Mouse (Mus musculus) myocyte (in vitro differentiated cells): ENCODE results near the gene Sned1. TPM values are rescaled to one million over a fixed set of nuclear protein-coding genes. Genes with fewer than 3 reads are reported as not detected.

Source experiments
- H3K27me3 ChIP-seq: one replicate; pipeline ENCODE4 v1.6.1; 2011; ENCODE audit not compliant: control insufficient read depth, insufficient read depth, insufficient read length
- H3K36me3 ChIP-seq: one replicate; pipeline ENCODE4 v1.6.1; 2011; ENCODE audit not compliant: control insufficient read depth, insufficient read depth
- H3K4me2 ChIP-seq: one replicate; pipeline ENCODE4 v1.6.1; 2011; ENCODE audit warnings: low read depth, control low read depth
- H3K4me3 ChIP-seq: one replicate; pipeline ENCODE4 v1.5.1; 2011; ENCODE audit warnings: mild to moderate bottlenecking, control low read depth, moderate library complexity
- H3K79me2 ChIP-seq: one replicate; pipeline ENCODE4 v1.6.1; 2011; ENCODE audit not compliant: control insufficient read depth, insufficient read depth
- H3ac ChIP-seq: one replicate; pipeline ENCODE4 v1.6.1; 2011; ENCODE audit not compliant: control insufficient read depth, insufficient read length
- CEBPB ChIP-seq: IDR thresholded peaks from 2 replicates; pipeline ENCODE4 v1.6.1; 2011; ENCODE audit warnings: mild to moderate bottlenecking, moderate library complexity; ENCODE audit not compliant: poor library complexity, insufficient read depth, severe bottlenecking
- E2F4 ChIP-seq: IDR thresholded peaks from one replicate; pipeline ENCODE4 v1.6.1; 2011; ENCODE audit warnings: mild to moderate bottlenecking, control low read depth, moderate library complexity; ENCODE audit not compliant: insufficient read depth
- MAX ChIP-seq: IDR thresholded peaks from one replicate; pipeline ENCODE4 v1.6.1; 2011; ENCODE audit warnings: low read depth, mild to moderate bottlenecking, control low read depth
- MYOD1 ChIP-seq, 3 experiments: IDR thresholded peaks; one replicate each; pipeline ENCODE4 v1.6.1; 2011; ENCODE audit warnings: control low read depth in 2 of 3, low read depth in 2 of 3, mild to moderate bottlenecking in 2 of 3, moderate library complexity in 1 of 3; ENCODE audit not compliant: insufficient read length in 2 of 3, control insufficient read depth in 1 of 3
- MYOG ChIP-seq, 3 experiments: IDR thresholded peaks; one replicate each; pipeline ENCODE4 v1.6.1; 2011; ENCODE audit warnings: control low read depth in 2 of 3, low read depth in 2 of 3, mild to moderate bottlenecking in 2 of 3; ENCODE audit not compliant: insufficient read length in 2 of 3, control insufficient read depth in 1 of 3, insufficient read depth in 1 of 3
- POLR2A ChIP-seq: IDR thresholded peaks from one replicate; pipeline ENCODE4 v1.6.1; 2011; ENCODE audit warnings: low read depth, mild to moderate bottlenecking, control low read depth, moderate library complexity; ENCODE audit not compliant: insufficient read length
- POLR2AphosphoS2 ChIP-seq: IDR thresholded peaks from one replicate; pipeline ENCODE4 v1.6.1; 2011; ENCODE audit warnings: low read depth, control low read depth; ENCODE audit not compliant: insufficient read length
- REST ChIP-seq: IDR thresholded peaks from one replicate; pipeline ENCODE4 v1.6.1; 2011; ENCODE audit warnings: mild to moderate bottlenecking, control low read depth, moderate library complexity; ENCODE audit not compliant: insufficient read depth, insufficient read length
- SRF ChIP-seq: IDR thresholded peaks from one replicate; pipeline ENCODE4 v1.6.1; 2011; ENCODE audit warnings: low read depth; ENCODE audit not compliant: control insufficient read depth, insufficient read length
- TCF12 ChIP-seq: IDR thresholded peaks from one replicate; pipeline ENCODE4 v1.6.1; 2011; ENCODE audit warnings: mild to moderate bottlenecking, control low read depth; ENCODE audit not compliant: poor library complexity, insufficient read depth, severe bottlenecking
- TCF3 ChIP-seq: IDR thresholded peaks from one replicate; pipeline ENCODE4 v1.6.1; 2011; ENCODE audit warnings: low read depth, control low read depth; ENCODE audit not compliant: insufficient read length
- USF1 ChIP-seq: IDR thresholded peaks from one replicate; pipeline ENCODE4 v1.6.1; 2011; ENCODE audit warnings: low read depth, mild to moderate bottlenecking, control low read depth, moderate library complexity
- polyA plus RNA-seq: library from polyadenylated mRNA; unstranded; fragments of >200 nt; fragmentation: generic; extraction: Trizol; gene quantifications from one replicate; pipeline ENCODE4 v1.2.1, GENCODE M21; 2012; ENCODE audit warnings: missing spikeins

Gene Sned1
- polyA plus RNA-seq, 1 experiment = 0.20 TPM

GRCm38 (mm10) chr1:93275561-93275960, 39.9 kb downstream of the Sned1 start:
- Histone ChIP-seq H3K4me2 (no peak overlapping the region), H3K4me3 (no peak overlapping the region), H3K36me3 (no peaks in the 10 kb centered on the region), H3ac (no peak overlapping the region), H3K27me3 (no peaks in the 10 kb centered on the region), H3K79me2 (no peaks in the 10 kb centered on the region)
- no peak for TF ChIP-seq TCF3
- TF ChIP-seq POLR2AphosphoS2 = no peak
- no peak for TF ChIP-seq CEBPB
- no peak for TF ChIP-seq POLR2A
- no peak for TF ChIP-seq USF1
- TF ChIP-seq E2F4 = no peak
- no peak for TF ChIP-seq MYOD1 (IDR thresholded peaks at IDR 0.05; ENCODE audit: control insufficient read depth in 1 of 3, insufficient read length in 2 of 3, low read depth in 2 of 3)
- no peak for TF ChIP-seq SRF
- no peak for TF ChIP-seq TCF12
- no peak for TF ChIP-seq MYOG (IDR thresholded peaks at IDR 0.05; ENCODE audit: control insufficient read depth in 1 of 3, insufficient read depth in 1 of 3, insufficient read length in 2 of 3, low read depth in 2 of 3)
- no peak for TF ChIP-seq MAX

GRCm38 (mm10) chr1:93277041-93277440, 41.4 kb downstream of the Sned1 start:
- Histone ChIP-seq H3K27me3 (no peaks in the 10 kb centered on the region), H3K79me2 (no peaks in the 10 kb centered on the region), H3ac (no peak overlapping the region), H3K4me3 (no peak overlapping the region), H3K4me2 (no peak overlapping the region), H3K36me3 (no peaks in the 10 kb centered on the region)
- TF ChIP-seq MYOG (IDR thresholded peaks at IDR 0.05; ENCODE audit: control insufficient read depth in 1 of 3, insufficient read depth in 1 of 3, insufficient read length in 2 of 3, low read depth in 2 of 3) = peak in 1 of 3 experiments; percentile 43
- no peak for TF ChIP-seq MYOD1 (IDR thresholded peaks at IDR 0.05; ENCODE audit: control insufficient read depth in 1 of 3, insufficient read length in 2 of 3, low read depth in 2 of 3)

GRCm38 (mm10) chr1:93289678-93290214, 54.1 kb downstream of the Sned1 start:
- Histone ChIP-seq H3K79me2 (no peaks in the 10 kb centered on the region), H3K36me3 (no peaks in the 10 kb centered on the region), H3K27me3 (no peaks in the 10 kb centered on the region), H3K4me3 (no peak overlapping the region), H3K4me2 (peak overlapping the region; percentile 21), H3ac (no peak overlapping the region)
- TF ChIP-seq REST = no peak
- TF ChIP-seq MYOD1 (IDR thresholded peaks at IDR 0.05; ENCODE audit: control insufficient read depth in 1 of 3, insufficient read length in 2 of 3, low read depth in 2 of 3) = peak in 1 of 3 experiments; percentile 13
- peak in 1 of 3 experiments; percentile 19 for TF ChIP-seq MYOG (IDR thresholded peaks at IDR 0.05; ENCODE audit: control insufficient read depth in 1 of 3, insufficient read depth in 1 of 3, insufficient read length in 2 of 3, low read depth in 2 of 3)

- no peak for TF ChIP-seq POLR2AphosphoS2
- TF ChIP-seq REST = no peak
- TF ChIP-seq TCF3 = no peak
- TF ChIP-seq E2F4 = no peak
- no peak for TF ChIP-seq TCF12
- no peak for TF ChIP-seq CEBPB
- no peak for TF ChIP-seq MYOG (IDR thresholded peaks at IDR 0.05; ENCODE audit: control insufficient read depth in 1 of 3, insufficient read depth in 1 of 3, insufficient read length in 2 of 3, low read depth in 2 of 3)
- no peak for TF ChIP-seq MAX
- TF ChIP-seq USF1 = no peak
- TF ChIP-seq POLR2A = no peak
- no peak for TF ChIP-seq SRF
- TF ChIP-seq MYOD1 (IDR thresholded peaks at IDR 0.05; ENCODE audit: control insufficient read depth in 1 of 3, insufficient read length in 2 of 3, low read depth in 2 of 3) = no peak
- no peaks in the 10 kb centered on the region for H3K79me2 ChIP-seq
- H3ac ChIP-seq = no peak overlapping the region
- H3K4me2 ChIP-seq = no peak overlapping the region
- H3K4me3 ChIP-seq = no peak overlapping the region
- peaks cover 3% of the 10 kb centered on the region for H3K36me3 ChIP-seq
- no peaks in the 10 kb centered on the region for H3K27me3 ChIP-seq
These were observed 55.3 kb downstream of the Sned1 start for GRCm38 (mm10) chr1:93290956-93291355.

- H3K36me3 ChIP-seq = peaks cover 8% of the 10 kb centered on the region
- TF ChIP-seq CEBPB (no peak), TCF3 (no peak), USF1 (no peak), MYOG (IDR thresholded peaks at IDR 0.05; ENCODE audit: control insufficient read depth in 1 of 3, insufficient read depth in 1 of 3, insufficient read length in 2 of 3, low read depth in 2 of 3) (no peak), MAX (no peak), MYOD1 (IDR thresholded peaks at IDR 0.05; ENCODE audit: control insufficient read depth in 1 of 3, insufficient read length in 2 of 3, low read depth in 2 of 3) (no peak), TCF12 (no peak), SRF (no peak), POLR2A (no peak), REST (no peak), POLR2AphosphoS2 (no peak), E2F4 (no peak)
These were observed 56.0 kb downstream of the Sned1 start for GRCm38 (mm10) chr1:93291591-93291990.

More at GRCm38 (mm10) chr1:93291591-93291990, 56.0 kb downstream of the Sned1 start:
- no peaks in the 10 kb centered on the region for H3K27me3 ChIP-seq
- no peak overlapping the region for H3K4me3 ChIP-seq
- H3ac ChIP-seq = no peak overlapping the region
- H3K79me2 ChIP-seq = no peaks in the 10 kb centered on the region
- no peak overlapping the region for H3K4me2 ChIP-seq
